Mouse (Mus musculus): Measurements from ENCODE around the gene Smim8. TPM values are rescaled to one million over a fixed set of nuclear protein-coding genes. Genes with fewer than 3 reads are reported as not detected.

The Smim8 gene
- polyA plus RNA-seq (2015; fragmentation: Nextera tagmentation; extraction: Ambion mirVana): 41.7 TPM in 2 replicates

GRCm38 (mm10) chr4:34777677-34778527 lies at the start of gene Smim8:
Smim8 (minus strand) TSS chr4:34778423.
- WGBS: 5% methylated on average over 40 of the region's 40 CpGs
- ATAC-seq: peak; percentile 97

DNA sequence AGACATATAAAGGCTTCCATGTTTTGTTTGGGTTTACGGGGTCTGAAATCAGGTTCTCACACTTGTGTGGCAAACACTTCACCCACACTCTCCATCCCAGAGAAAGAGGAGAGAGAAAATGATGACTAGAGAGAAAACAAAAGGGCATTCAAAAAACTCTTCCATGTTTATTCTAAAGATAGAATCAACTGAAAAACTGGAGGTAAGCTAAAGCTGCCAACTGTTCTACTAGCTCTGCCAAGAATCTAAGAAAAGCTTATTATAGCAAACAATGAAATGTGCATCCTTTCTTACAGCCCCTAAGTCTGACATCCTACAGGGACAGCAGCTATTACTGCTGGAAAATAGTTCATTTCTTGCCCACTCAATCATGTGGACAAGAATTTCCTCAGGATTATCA lies 45.7 kb upstream of the Smim8 start:
- H3K4me3 ChIP-seq (ENCODE audit: low read depth, low read length): no peak overlapping the region
- 81% methylated on average over 1 of the region's 1 CpGs for WGBS
- H3K4me1 ChIP-seq (ENCODE audit: control insufficient read depth, insufficient read depth, low read length): no peaks in the 10 kb centered on the region
- no peak overlapping the region for H3K27ac ChIP-seq (ENCODE audit: low read length)
- no peak overlapping the region for H3K4me2 ChIP-seq (ENCODE audit: low read length)
- no peaks in the 10 kb centered on the region for H3K27me3 ChIP-seq (ENCODE audit: control insufficient read depth, insufficient read depth, low read depth, low read length)
- no peak for ATAC-seq
- H3K9me3 ChIP-seq (replicated peaks; ENCODE audit: control insufficient read depth, low read length, poor library complexity, severe bottlenecking): no peaks in the 10 kb centered on the region
- peaks cover 4% of the 10 kb centered on the region; the same call in 1 of the 2 replicates for H3K36me3 ChIP-seq (ENCODE audit: control insufficient read depth, insufficient read depth, low read length)
- H3K9ac ChIP-seq (ENCODE audit: low read depth, low read length): no peak overlapping the region

More at GRCm38 (mm10) chr4:34777677-34778527, at the start of gene Smim8:
- H3K36me3 ChIP-seq (ENCODE audit: control insufficient read depth, insufficient read depth, low read length): no peaks in the 10 kb centered on the region
- peaks cover 6% of the 10 kb centered on the region; the same call in 1 of the 2 replicates for H3K4me1 ChIP-seq (ENCODE audit: control insufficient read depth, insufficient read depth, low read length)
- peak within 1 kb of the TSS; percentile 61 for H3K4me3 ChIP-seq (ENCODE audit: low read depth, low read length)
- no peaks in the 10 kb centered on the region for H3K9me3 ChIP-seq (replicated peaks; ENCODE audit: control insufficient read depth, low read length, poor library complexity, severe bottlenecking)
- peak within 1 kb of the TSS; percentile 91 for H3K4me2 ChIP-seq (ENCODE audit: low read length)
- H3K27me3 ChIP-seq (ENCODE audit: control insufficient read depth, insufficient read depth, low read depth, low read length): no peaks in the 10 kb centered on the region
- peak within 1 kb of the TSS; percentile 58 for H3K9ac ChIP-seq (ENCODE audit: low read depth, low read length)
- H3K27ac ChIP-seq (ENCODE audit: low read length): peak within 1 kb of the TSS; percentile 83

DNA sequence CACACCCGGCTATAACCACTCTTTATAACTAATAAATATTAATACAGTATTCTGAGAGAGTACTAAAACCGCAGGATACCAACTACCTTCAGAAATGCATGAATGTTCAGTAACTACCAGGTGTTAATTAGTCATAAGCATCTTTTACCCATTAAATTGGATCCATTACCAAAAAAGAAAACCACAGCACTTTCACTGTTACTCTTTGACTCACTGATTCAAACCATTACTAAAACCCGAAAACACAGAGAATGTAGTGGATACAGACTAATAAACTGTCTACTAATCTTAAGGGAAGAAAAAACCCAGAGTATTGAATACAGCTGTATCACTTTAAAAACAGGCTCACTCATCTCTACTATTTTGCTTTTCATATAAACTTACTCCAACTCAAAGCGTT lies 41.7 kb upstream of the Smim8 start:
- WGBS: 88% methylated on average over 4 of the region's 4 CpGs
- Histone ChIP-seq H3K9me3 (replicated peaks; ENCODE audit: control insufficient read depth, low read length, poor library complexity, severe bottlenecking) (no peaks in the 10 kb centered on the region; the same call in 1 of the 2 replicates), H3K27ac (ENCODE audit: low read length) (no peak overlapping the region), H3K4me1 (ENCODE audit: control insufficient read depth, insufficient read depth, low read length) (no peaks in the 10 kb centered on the region), H3K9ac (ENCODE audit: low read depth, low read length) (no peak overlapping the region), H3K4me3 (ENCODE audit: low read depth, low read length) (no peak overlapping the region), H3K27me3 (ENCODE audit: control insufficient read depth, insufficient read depth, low read depth, low read length) (no peaks in the 10 kb centered on the region), H3K4me2 (ENCODE audit: low read length) (no peak overlapping the region), H3K36me3 (ENCODE audit: control insufficient read depth, insufficient read depth, low read length) (peaks cover 15% of the 10 kb centered on the region)
- no peak for ATAC-seq

- Histone ChIP-seq H3K4me1 (ENCODE audit: control insufficient read depth, insufficient read depth, low read length) (no peaks in the 10 kb centered on the region), H3K36me3 (ENCODE audit: control insufficient read depth, insufficient read depth, low read length) (peaks cover 8% of the 10 kb centered on the region), H3K4me3 (ENCODE audit: low read depth, low read length) (no peak overlapping the region), H3K4me2 (ENCODE audit: low read length) (no peak overlapping the region), H3K9me3 (replicated peaks; ENCODE audit: control insufficient read depth, low read length, poor library complexity, severe bottlenecking) (no peaks in the 10 kb centered on the region), H3K27me3 (ENCODE audit: control insufficient read depth, insufficient read depth, low read depth, low read length) (no peaks in the 10 kb centered on the region), H3K9ac (ENCODE audit: low read depth, low read length) (no peak overlapping the region), H3K27ac (ENCODE audit: low read length) (no peak overlapping the region)
- no peak for ATAC-seq
- WGBS: 88% methylated on average over 12 of the region's 14 CpGs
Measured at GRCm38 (mm10) chr4:34801166-34802034, 23.2 kb upstream of the Smim8 start.

- Histone ChIP-seq H3K27me3 (ENCODE audit: control insufficient read depth, insufficient read depth, low read depth, low read length) (no peaks in the 10 kb centered on the region), H3K9ac (ENCODE audit: low read depth, low read length) (no peak overlapping the region), H3K4me3 (ENCODE audit: low read depth, low read length) (no peak overlapping the region), H3K36me3 (ENCODE audit: control insufficient read depth, insufficient read depth, low read length) (no peaks in the 10 kb centered on the region), H3K4me2 (ENCODE audit: low read length) (no peak overlapping the region), H3K27ac (ENCODE audit: low read length) (no peak overlapping the region), H3K4me1 (ENCODE audit: control insufficient read depth, insufficient read depth, low read length) (no peaks in the 10 kb centered on the region), H3K9me3 (replicated peaks; ENCODE audit: control insufficient read depth, low read length, poor library complexity, severe bottlenecking) (no peaks in the 10 kb centered on the region)
- ATAC-seq: no peak
- 91% methylated on average over 2 of the region's 2 CpGs for WGBS
Measured at GRCm38 (mm10) chr4:34798005-34798404, 19.8 kb upstream of the Smim8 start.

- no peaks in the 10 kb centered on the region for H3K36me3 ChIP-seq (ENCODE audit: control insufficient read depth, insufficient read depth, low read length)
- H3K4me2 ChIP-seq (ENCODE audit: low read length): no peak overlapping the region
- no peaks in the 10 kb centered on the region for H3K4me1 ChIP-seq (ENCODE audit: control insufficient read depth, insufficient read depth, low read length)
- no peak overlapping the region for H3K4me3 ChIP-seq (ENCODE audit: low read depth, low read length)
- H3K9me3 ChIP-seq (replicated peaks; ENCODE audit: control insufficient read depth, low read length, poor library complexity, severe bottlenecking): no peaks in the 10 kb centered on the region
- H3K9ac ChIP-seq (ENCODE audit: low read depth, low read length): no peak overlapping the region
- H3K27me3 ChIP-seq (ENCODE audit: control insufficient read depth, insufficient read depth, low read depth, low read length): no peaks in the 10 kb centered on the region
- no peak overlapping the region for H3K27ac ChIP-seq (ENCODE audit: low read length)
- no peak for ATAC-seq
- WGBS: 89% methylated on average over 8 of the region's 8 CpGs
Measured at GRCm38 (mm10) chr4:34797294-34797983, 19.2 kb upstream of the Smim8 start.

- no peaks in the 10 kb centered on the region for H3K4me1 ChIP-seq (ENCODE audit: control insufficient read depth, insufficient read depth, low read length)
- no peak overlapping the region for H3K9ac ChIP-seq (ENCODE audit: low read depth, low read length)
- no peaks in the 10 kb centered on the region for H3K9me3 ChIP-seq (replicated peaks; ENCODE audit: control insufficient read depth, low read length, poor library complexity, severe bottlenecking)
- no peaks in the 10 kb centered on the region for H3K27me3 ChIP-seq (ENCODE audit: control insufficient read depth, insufficient read depth, low read depth, low read length)
- peak; percentile 47; the same call in 1 of the 2 replicates for ATAC-seq
- no peak overlapping the region for H3K27ac ChIP-seq (ENCODE audit: low read length)
- H3K4me2 ChIP-seq (ENCODE audit: low read length): no peak overlapping the region
- 80% methylated on average over 5 of the region's 5 CpGs for WGBS
- H3K36me3 ChIP-seq (ENCODE audit: control insufficient read depth, insufficient read depth, low read length): no peaks in the 10 kb centered on the region
- H3K4me3 ChIP-seq (ENCODE audit: low read depth, low read length): no peak overlapping the region
Measured at GRCm38 (mm10) chr4:34796294-34796693, 18.1 kb upstream of the Smim8 start.

- Histone ChIP-seq H3K36me3 (ENCODE audit: control insufficient read depth, insufficient read depth, low read length) (no peaks in the 10 kb centered on the region), H3K27me3 (ENCODE audit: control insufficient read depth, insufficient read depth, low read depth, low read length) (no peaks in the 10 kb centered on the region), H3K9ac (ENCODE audit: low read depth, low read length) (no peak overlapping the region), H3K4me1 (ENCODE audit: control insufficient read depth, insufficient read depth, low read length) (no peaks in the 10 kb centered on the region), H3K9me3 (replicated peaks; ENCODE audit: control insufficient read depth, low read length, poor library complexity, severe bottlenecking) (no peaks in the 10 kb centered on the region), H3K4me2 (ENCODE audit: low read length) (no peak overlapping the region), H3K27ac (ENCODE audit: low read length) (no peak overlapping the region), H3K4me3 (ENCODE audit: low read depth, low read length) (no peak overlapping the region)
- WGBS: 83% methylated on average over 3 of the region's 3 CpGs
- ATAC-seq: no peak
Measured at GRCm38 (mm10) chr4:34786476-34786875, 8.3 kb upstream of the Smim8 start.
